Mouse (Mus musculus): ENCODE data around the gene Slit3. TPM values are rescaled to one million over a fixed set of nuclear protein-coding genes. Genes with fewer than 3 reads are reported as not detected.

The Slit3 gene
- polyA plus RNA-seq, 1 experiment from 2014 or later, result 14.3 TPM

DNA sequence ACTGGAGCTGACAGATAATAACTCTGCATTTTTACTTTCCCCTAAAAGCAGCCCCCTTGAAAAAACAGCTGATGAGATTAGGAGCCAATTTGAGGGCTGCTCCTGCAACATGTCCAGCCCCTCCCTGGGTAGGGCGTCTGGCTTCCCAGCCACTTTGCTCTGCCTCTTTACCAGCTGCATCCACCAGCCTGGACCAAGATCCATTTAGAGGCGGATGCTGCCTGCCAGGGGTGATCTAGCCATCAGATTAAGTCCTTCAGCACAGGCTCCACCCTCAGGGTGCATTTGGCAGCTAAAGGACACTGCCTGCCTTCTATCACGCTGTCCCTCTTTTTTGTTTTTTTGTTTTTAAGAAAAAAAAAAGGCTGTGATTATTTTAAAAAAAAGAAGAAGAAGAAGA lies 493.5 kb downstream of the Slit3 start:
- H3K9ac ChIP-seq, result no peak overlapping the region
- H3K4me3 ChIP-seq (replicated peaks; ENCODE audit: low read length), result no peak overlapping the region
- H3K27ac ChIP-seq, result no peak overlapping the region
- no peaks in the 10 kb centered on the region for H3K9me3 ChIP-seq (ENCODE audit: control insufficient read depth, low read length)
- no peak for DNase-seq (ENCODE audit: low spot score)
- H3K36me3 ChIP-seq (replicated peaks; ENCODE audit: control insufficient read depth, insufficient read depth), result no peaks in the 10 kb centered on the region; the same call in 1 of the 2 replicates
- H3K4me1 ChIP-seq (replicated peaks; ENCODE audit: control insufficient read depth, insufficient read depth, low read length), result peaks cover 5% of the 10 kb centered on the region; the same call in 1 of the 2 replicates
- ATAC-seq (ENCODE audit: low FRiP score), result no peak
- no peaks in the 10 kb centered on the region for H3K27me3 ChIP-seq (ENCODE audit: control insufficient read depth, insufficient read depth, low read length)
- H3K4me2 ChIP-seq (replicated peaks), result no peak overlapping the region
- WGBS, result 43% methylated on average over 3 of the region's 3 CpGs

DNA sequence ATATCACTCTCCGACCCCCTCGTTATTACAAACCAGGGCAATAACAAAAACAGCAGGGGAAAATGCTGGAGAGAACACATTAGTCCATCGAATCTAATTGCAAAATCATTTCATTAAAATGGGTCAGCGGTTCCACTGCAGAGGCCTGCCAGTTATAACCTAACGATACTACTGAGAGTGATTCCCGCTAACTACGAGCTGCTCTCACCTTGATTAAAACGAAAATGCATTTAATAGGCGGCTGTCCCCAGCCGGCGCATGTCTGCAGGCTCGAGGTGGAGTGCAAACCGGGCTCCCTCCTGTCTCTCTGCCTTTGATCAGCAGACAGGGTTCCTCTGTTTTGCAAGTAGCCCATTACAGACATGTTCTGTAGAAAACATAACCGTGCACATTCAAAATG lies 498.4 kb downstream of the Slit3 start:
- Histone ChIP-seq H3K4me3 (replicated peaks; ENCODE audit: low read length) (no peak overlapping the region), H3K4me1 (replicated peaks; ENCODE audit: control insufficient read depth, insufficient read depth, low read length) (no peaks in the 10 kb centered on the region), H3K27me3 (ENCODE audit: control insufficient read depth, insufficient read depth, low read length) (no peaks in the 10 kb centered on the region), H3K9ac (no peak overlapping the region), H3K27ac (no peak overlapping the region), H3K4me2 (replicated peaks) (no peak overlapping the region), H3K9me3 (ENCODE audit: control insufficient read depth, low read length) (no peaks in the 10 kb centered on the region), H3K36me3 (replicated peaks; ENCODE audit: control insufficient read depth, insufficient read depth) (no peaks in the 10 kb centered on the region; the same call in 1 of the 2 replicates)
- DNase-seq (ENCODE audit: low spot score), result no peak
- 57% methylated on average over 14 of the region's 14 CpGs for WGBS
- no peak for ATAC-seq (ENCODE audit: low FRiP score)

DNA sequence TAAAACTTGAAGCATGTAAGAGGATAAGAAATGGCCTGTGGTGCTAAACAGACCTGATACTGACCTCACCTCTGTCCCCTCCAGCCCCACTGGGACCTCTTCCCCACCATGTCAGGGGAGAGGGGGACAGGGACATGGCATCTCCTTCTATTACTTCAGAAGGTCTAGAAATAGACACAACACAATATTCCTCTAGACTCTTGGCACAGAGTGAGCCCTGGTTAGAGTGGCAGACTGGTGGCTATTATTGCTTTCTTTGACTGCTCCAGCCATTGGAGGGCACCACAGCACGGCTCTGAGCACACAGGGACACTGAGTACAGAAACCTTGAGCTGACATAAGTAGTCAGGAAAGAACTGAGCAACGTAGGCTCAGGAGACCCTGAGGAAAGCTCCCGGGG lies 501.7 kb downstream of the Slit3 start:
- Histone ChIP-seq H3K27ac (no peak overlapping the region), H3K27me3 (ENCODE audit: control insufficient read depth, insufficient read depth, low read length) (no peaks in the 10 kb centered on the region), H3K9me3 (ENCODE audit: control insufficient read depth, low read length) (no peaks in the 10 kb centered on the region), H3K4me2 (replicated peaks) (no peak overlapping the region), H3K4me1 (replicated peaks; ENCODE audit: control insufficient read depth, insufficient read depth, low read length) (no peaks in the 10 kb centered on the region), H3K36me3 (replicated peaks; ENCODE audit: control insufficient read depth, insufficient read depth) (no peaks in the 10 kb centered on the region), H3K9ac (no peak overlapping the region), H3K4me3 (replicated peaks; ENCODE audit: low read length) (no peak overlapping the region)
- ATAC-seq (ENCODE audit: low FRiP score) (no peak), DNase-seq (ENCODE audit: low spot score) (no peak)
- 88% methylated on average over 3 of the region's 3 CpGs for WGBS

DNA sequence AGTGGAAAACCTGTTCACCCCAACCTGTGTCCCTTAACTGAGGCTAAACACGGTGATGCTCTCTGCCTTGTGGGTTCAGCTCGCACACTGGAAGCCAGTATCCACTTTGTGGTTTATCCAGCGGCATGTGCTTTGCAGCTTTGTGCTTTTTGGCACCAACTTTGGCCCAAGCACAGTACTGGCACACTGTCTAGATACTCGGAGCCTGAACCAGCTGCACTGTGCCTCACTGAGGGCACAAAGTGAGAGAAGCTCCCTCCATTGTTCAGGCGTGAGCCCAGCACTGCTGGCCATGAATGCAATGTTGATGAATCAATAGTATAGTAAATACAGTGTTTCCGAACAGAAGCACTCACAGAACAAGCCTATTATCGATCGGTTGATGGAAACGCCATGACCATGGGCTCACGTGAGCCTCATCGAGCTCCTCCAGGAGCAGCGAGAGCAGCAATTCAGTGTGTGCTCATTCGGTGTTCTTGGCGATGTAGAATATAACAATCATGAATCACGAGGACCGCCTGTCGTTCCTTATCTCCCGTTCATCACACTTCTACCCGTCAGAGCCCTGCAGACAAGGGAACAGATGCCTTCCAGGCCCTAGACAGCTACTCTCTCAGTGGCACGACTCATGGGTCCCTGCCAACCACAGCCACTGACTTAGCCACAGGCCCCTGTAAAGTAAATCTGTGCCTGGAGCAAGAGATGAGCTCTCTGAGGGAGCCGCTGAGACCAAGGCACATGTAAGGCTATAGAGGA lies 503.7 kb downstream of the Slit3 start:
- Histone ChIP-seq H3K27me3 (ENCODE audit: control insufficient read depth, insufficient read depth, low read length) (no peaks in the 10 kb centered on the region), H3K9ac (no peak overlapping the region), H3K27ac (no peak overlapping the region), H3K4me3 (replicated peaks; ENCODE audit: low read length) (no peak overlapping the region), H3K4me2 (replicated peaks) (no peak overlapping the region), H3K9me3 (ENCODE audit: control insufficient read depth, low read length) (no peaks in the 10 kb centered on the region), H3K36me3 (replicated peaks; ENCODE audit: control insufficient read depth, insufficient read depth) (no peaks in the 10 kb centered on the region), H3K4me1 (replicated peaks; ENCODE audit: control insufficient read depth, insufficient read depth, low read length) (no peaks in the 10 kb centered on the region)
- ATAC-seq (ENCODE audit: low FRiP score) (no peak; the same call in 1 of the 2 replicates), DNase-seq (ENCODE audit: low spot score) (no peak)
- 64% methylated on average over 21 of the region's 21 CpGs for WGBS

DNA sequence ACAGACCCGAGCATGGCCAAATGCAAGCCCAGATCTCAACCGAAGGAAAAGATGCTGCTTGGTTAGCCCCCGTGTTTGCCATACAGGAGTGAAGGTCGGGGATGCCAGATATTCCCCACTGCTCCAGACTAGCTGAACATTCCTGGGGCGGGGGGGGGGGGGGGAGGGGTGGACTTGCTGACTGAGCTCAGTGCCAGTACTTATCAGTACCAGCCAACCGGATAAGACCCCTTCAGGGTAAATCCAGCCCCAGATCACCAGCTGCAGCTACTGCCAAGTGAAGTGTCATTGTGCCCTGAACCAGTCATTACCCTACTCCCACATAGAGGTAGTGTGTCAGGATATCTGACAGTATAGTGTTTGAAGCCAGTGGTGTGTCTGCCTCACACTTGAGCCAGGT lies 504.6 kb downstream of the Slit3 start:
- Histone ChIP-seq H3K4me2 (replicated peaks) (no peak overlapping the region), H3K27me3 (ENCODE audit: control insufficient read depth, insufficient read depth, low read length) (no peaks in the 10 kb centered on the region), H3K36me3 (replicated peaks; ENCODE audit: control insufficient read depth, insufficient read depth) (no peaks in the 10 kb centered on the region), H3K4me3 (replicated peaks; ENCODE audit: low read length) (no peak overlapping the region), H3K9me3 (ENCODE audit: control insufficient read depth, low read length) (no peaks in the 10 kb centered on the region), H3K27ac (no peak overlapping the region), H3K4me1 (replicated peaks; ENCODE audit: control insufficient read depth, insufficient read depth, low read length) (no peaks in the 10 kb centered on the region), H3K9ac (no peak overlapping the region)
- whole genome bisulfite sequencing, result 73% methylated on average over 6 of the region's 6 CpGs
- DNase-seq (ENCODE audit: low spot score) (no peak), ATAC-seq (ENCODE audit: low FRiP score) (no peak)

DNA sequence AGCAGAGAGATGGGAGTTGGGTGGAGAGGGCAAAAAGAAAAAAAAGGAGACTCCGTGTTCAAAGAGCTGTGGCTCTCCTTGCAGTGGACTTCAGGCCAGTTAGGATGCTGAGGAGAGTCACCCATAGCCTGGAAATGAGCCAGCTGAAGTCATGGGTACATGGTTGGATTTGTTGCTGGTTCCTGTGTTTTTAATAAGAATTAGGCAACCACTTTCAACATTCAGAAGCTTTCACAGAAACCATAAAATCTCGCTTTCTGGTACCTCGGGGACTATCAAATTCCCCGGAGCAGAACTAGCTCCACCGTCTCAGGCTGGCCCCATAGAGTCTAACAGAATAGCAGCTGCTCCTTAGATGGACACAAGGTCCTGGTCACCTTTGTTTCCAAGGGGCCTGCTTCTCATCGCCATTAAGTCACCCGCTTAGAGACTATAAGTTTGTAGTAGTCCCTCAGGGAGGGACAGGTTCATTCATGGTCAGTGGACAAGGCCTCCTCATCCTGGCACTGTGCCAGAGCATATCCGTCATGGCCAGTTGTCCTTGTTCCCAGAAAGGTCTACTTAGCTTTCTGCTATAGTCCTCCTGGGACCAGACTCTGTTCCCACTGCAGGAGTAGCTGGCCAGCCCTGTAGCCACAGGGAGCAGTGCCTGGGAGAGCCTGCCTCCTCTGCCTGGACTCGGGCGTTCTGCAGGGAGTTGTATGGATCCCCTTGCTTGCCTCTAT lies 505.3 kb downstream of the Slit3 start:
- DNase-seq (ENCODE audit: low spot score), result no peak
- no peaks in the 10 kb centered on the region for H3K4me1 ChIP-seq (replicated peaks; ENCODE audit: control insufficient read depth, insufficient read depth, low read length)
- no peak overlapping the region for H3K9ac ChIP-seq
- no peaks in the 10 kb centered on the region for H3K27me3 ChIP-seq (ENCODE audit: control insufficient read depth, insufficient read depth, low read length)
- H3K27ac ChIP-seq, result no peak overlapping the region
- no peak for ATAC-seq (ENCODE audit: low FRiP score)
- H3K36me3 ChIP-seq (replicated peaks; ENCODE audit: control insufficient read depth, insufficient read depth), result no peaks in the 10 kb centered on the region
- H3K4me2 ChIP-seq (replicated peaks), result no peak overlapping the region
- H3K4me3 ChIP-seq (replicated peaks; ENCODE audit: low read length), result no peak overlapping the region
- 83% methylated on average over 10 of the region's 10 CpGs for WGBS
- H3K9me3 ChIP-seq (ENCODE audit: control insufficient read depth, low read length), result no peaks in the 10 kb centered on the region

DNA sequence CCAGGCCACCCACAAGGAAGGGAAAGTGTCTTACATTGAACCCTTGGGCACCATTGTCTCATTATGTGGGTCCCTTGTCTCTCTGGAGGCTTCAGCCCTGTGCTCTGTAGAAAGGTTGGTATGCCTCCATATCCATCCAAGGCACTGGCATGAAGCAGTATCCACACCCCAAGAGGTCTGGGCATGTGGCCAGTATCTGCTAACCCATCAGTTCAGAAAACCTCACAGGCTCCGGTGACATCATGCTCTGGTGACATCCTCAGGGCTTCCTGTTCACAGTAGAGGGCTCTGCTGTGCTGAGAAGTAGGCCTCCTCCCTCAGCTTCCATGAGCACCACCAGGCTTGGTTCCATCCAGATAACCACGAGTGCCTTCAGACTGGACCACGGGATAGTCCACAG lies 506.8 kb downstream of the Slit3 start:
- Histone ChIP-seq H3K4me3 (replicated peaks; ENCODE audit: low read length) (no peak overlapping the region), H3K4me2 (replicated peaks) (no peak overlapping the region), H3K9me3 (ENCODE audit: control insufficient read depth, low read length) (no peaks in the 10 kb centered on the region), H3K27ac (no peak overlapping the region), H3K9ac (no peak overlapping the region), H3K27me3 (ENCODE audit: control insufficient read depth, insufficient read depth, low read length) (no peaks in the 10 kb centered on the region), H3K36me3 (replicated peaks; ENCODE audit: control insufficient read depth, insufficient read depth) (no peaks in the 10 kb centered on the region), H3K4me1 (replicated peaks; ENCODE audit: control insufficient read depth, insufficient read depth, low read length) (no peaks in the 10 kb centered on the region)
- WGBS, result 92% methylated on average over 3 of the region's 3 CpGs
- DNase-seq (ENCODE audit: low spot score), result no peak
- no peak for ATAC-seq (ENCODE audit: low FRiP score)

DNA sequence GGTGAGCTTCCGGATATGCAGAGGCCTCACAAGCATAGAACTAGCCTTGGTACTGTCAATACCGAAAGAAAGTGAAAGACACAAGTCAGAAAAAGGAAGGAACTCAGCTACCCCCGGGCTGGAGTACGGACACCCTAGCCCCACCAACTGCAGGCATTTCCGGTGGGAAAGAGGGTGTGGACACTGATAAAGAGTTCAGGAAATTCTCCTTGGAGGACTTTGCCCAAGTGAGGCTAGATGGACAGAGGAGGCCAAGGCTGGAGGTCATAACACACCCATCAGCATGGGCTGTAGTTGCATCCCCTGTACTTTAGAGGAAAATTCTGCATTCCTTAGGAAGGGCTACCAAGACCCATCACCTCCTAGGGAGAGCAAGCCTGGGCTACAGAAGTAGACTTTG lies 511.2 kb downstream of the Slit3 start:
- Histone ChIP-seq H3K9ac (no peak overlapping the region), H3K9me3 (ENCODE audit: control insufficient read depth, low read length) (no peaks in the 10 kb centered on the region), H3K27me3 (ENCODE audit: control insufficient read depth, insufficient read depth, low read length) (no peaks in the 10 kb centered on the region), H3K4me3 (replicated peaks; ENCODE audit: low read length) (no peak overlapping the region), H3K4me1 (replicated peaks; ENCODE audit: control insufficient read depth, insufficient read depth, low read length) (no peaks in the 10 kb centered on the region), H3K36me3 (replicated peaks; ENCODE audit: control insufficient read depth, insufficient read depth) (no peaks in the 10 kb centered on the region), H3K4me2 (replicated peaks) (no peak overlapping the region), H3K27ac (no peak overlapping the region)
- no peak for DNase-seq (ENCODE audit: low spot score)
- 98% methylated on average over 5 of the region's 5 CpGs for WGBS
- ATAC-seq (ENCODE audit: low FRiP score), result no peak

DNA sequence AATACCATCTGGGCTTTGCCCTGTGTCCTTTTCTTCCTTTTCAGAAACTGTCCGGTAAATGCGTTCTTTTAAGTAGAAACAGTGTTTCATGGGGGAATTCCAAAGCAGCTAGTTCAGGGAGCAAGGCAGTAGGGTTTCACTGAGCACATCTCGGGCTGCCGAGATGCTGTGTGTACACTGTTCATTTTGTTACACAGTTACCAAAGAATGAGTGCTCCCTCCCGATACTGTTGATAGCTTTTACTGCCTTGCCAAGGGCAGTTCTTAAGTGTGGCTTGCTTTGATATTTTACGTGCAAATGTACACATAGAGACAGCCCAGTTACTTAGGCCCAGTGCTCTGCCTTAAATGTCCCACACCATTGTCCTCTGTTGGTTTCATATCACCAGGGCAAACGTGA lies 516.1 kb downstream of the Slit3 start:
- DNase-seq (ENCODE audit: low spot score), result no peak
- no peak for ATAC-seq (ENCODE audit: low FRiP score)

More for the DNA sequence above, 516.1 kb downstream of the Slit3 start:
- Histone ChIP-seq H3K9ac (no peak overlapping the region), H3K4me3 (replicated peaks; ENCODE audit: low read length) (no peak overlapping the region), H3K9me3 (ENCODE audit: control insufficient read depth, low read length) (no peaks in the 10 kb centered on the region), H3K27ac (no peak overlapping the region), H3K4me2 (replicated peaks) (no peak overlapping the region), H3K27me3 (ENCODE audit: control insufficient read depth, insufficient read depth, low read length) (no peaks in the 10 kb centered on the region), H3K36me3 (replicated peaks; ENCODE audit: control insufficient read depth, insufficient read depth) (no peaks in the 10 kb centered on the region), H3K4me1 (replicated peaks; ENCODE audit: control insufficient read depth, insufficient read depth, low read length) (no peaks in the 10 kb centered on the region; the same call in none of the 2 replicates)
- WGBS, result 81% methylated on average over 7 of the region's 7 CpGs

Data from hindbrain, embryonic 14.5 days (tissue).